Mouse (Mus musculus) liver, embryonic 13.5 days (tissue): ENCODE measurements around the gene 1700086D15Rik. TPM values are rescaled to one million over a fixed set of nuclear protein-coding genes. Genes with fewer than 3 reads are reported as not detected.

Source experiments
- ATAC-seq: fragments of 200-750 bp; cut with Nextera tagmentation; 2 replicates; pipeline ENCODE4 v1.8.0; 2017; ENCODE audit warnings: low read depth, mild to moderate bottlenecking, moderate number of reproducible peaks, moderate library complexity
- DNase-seq: peaks from one replicate; pipeline ENCODE4 v3.0.0; 2022
- H3K27ac ChIP-seq: fragments of 300-500 bp; sonication (generic); 2 replicates; pipeline ENCODE4 v1.5.1; 2015; ENCODE audit warnings: moderate library complexity, mild to moderate bottlenecking, inconsistent platforms
- H3K27me3 ChIP-seq: fragments of 300-500 bp; sonication (generic); 2 replicates; pipeline ENCODE4 v1.6.1; 2015; ENCODE audit warnings: mild to moderate bottlenecking, inconsistent platforms
- H3K36me3 ChIP-seq: fragments of 300-500 bp; sonication (generic); 2 replicates; pipeline ENCODE4 v1.6.1; 2015; ENCODE audit warnings: mild to moderate bottlenecking, inconsistent platforms
- H3K4me1 ChIP-seq: fragments of 300-500 bp; sonication (generic); replicated peaks from 2 replicates; pipeline ENCODE4 v1.6.1; 2015; ENCODE audit warnings: inconsistent platforms
- H3K4me2 ChIP-seq: fragments of 300-500 bp; sonication (generic); 2 replicates; pipeline ENCODE4 v1.6.1; 2015; ENCODE audit warnings: inconsistent platforms, mild to moderate bottlenecking, moderate library complexity
- H3K4me3 ChIP-seq: fragments of 300-500 bp; sonication (generic); replicated peaks from 2 replicates; pipeline ENCODE4 v1.5.1; 2015; ENCODE audit warnings: mild to moderate bottlenecking, inconsistent platforms
- H3K9ac ChIP-seq: fragments of 300-500 bp; sonication (generic); 2 replicates; pipeline ENCODE4 v1.6.1; 2015; ENCODE audit warnings: mild to moderate bottlenecking, inconsistent platforms
- H3K9me3 ChIP-seq: fragments of 300-500 bp; sonication (generic); replicated peaks from 2 replicates; pipeline ENCODE4 v1.6.1; 2016; ENCODE audit warnings: inconsistent platforms
- WGBS: fragments of 180-500 bp; shearing (Covaris S2); methylation state at CpG from one replicate; pipeline ENCODE4 v1.1.7; 2015; ENCODE audit not compliant: insufficient replicate concordance; 5-methylcytosine and 5-hydroxymethylcytosine counted together
- polyA plus RNA-seq: library from polyadenylated mRNA; unstranded; fragments of >200 nt; fragmentation: Nextera tagmentation; extraction: Ambion mirVana; gene quantifications from 2 replicates; pipeline ENCODE4 v1.2.1, GENCODE M21; 2015

The 1700086D15Rik gene
- polyA plus RNA-seq, 1 experiment from 2014 or later = not detected

- DNase-seq = no peak
- Histone ChIP-seq H3K4me2 (peak overlapping the region; percentile 67), H3K4me3 (peak overlapping the region; percentile 62), H3K9ac (peak overlapping the region; percentile 53), H3K27me3 (peaks cover 27% of the 10 kb centered on the region), H3K4me1 (no peaks in the 10 kb centered on the region; the same call in 1 of the 2 replicates), H3K9me3 (no peaks in the 10 kb centered on the region), H3K27ac (no peak overlapping the region), H3K36me3 (no peaks in the 10 kb centered on the region)
- 2% methylated on average over 45 of the region's 49 CpGs for WGBS
- ATAC-seq = no peak
These were observed 2.4 kb upstream of the 1700086D15Rik start for GRCm38 (mm10) chr11:65161881-65162766.

GRCm38 (mm10) chr11:65160991-65161880 lies 1.5 kb upstream of the 1700086D15Rik start:
- no peak for ATAC-seq

DNA sequence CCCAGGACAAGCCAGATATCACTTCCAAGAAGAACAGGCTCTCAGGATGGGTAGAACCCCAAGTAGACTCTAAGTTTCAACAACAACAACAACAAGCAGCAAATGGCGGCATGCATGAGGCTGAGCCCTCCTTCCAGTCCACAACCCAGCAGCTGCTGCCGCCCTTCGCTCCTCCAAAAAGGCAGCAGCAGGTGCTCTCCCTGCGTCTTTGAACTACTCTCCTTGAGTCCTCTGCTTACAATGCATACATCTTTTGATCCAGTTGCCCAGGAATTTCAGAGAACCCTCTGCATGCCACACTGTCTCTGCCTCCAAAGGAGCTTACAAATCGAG lies 1.1 kb downstream of the 1700086D15Rik start:
- H3K4me1 ChIP-seq = no peaks in the 10 kb centered on the region; the same call in 1 of the 2 replicates
- no peaks in the 10 kb centered on the region for H3K36me3 ChIP-seq
- no peak overlapping the region for H3K9ac ChIP-seq
- WGBS = 75% methylated on average over 5 of the region's 5 CpGs
- H3K27ac ChIP-seq = no peak overlapping the region
- DNase-seq (no peak), ATAC-seq (no peak)
- no peak overlapping the region for H3K4me2 ChIP-seq
- peaks cover 27% of the 10 kb centered on the region for H3K27me3 ChIP-seq
- H3K9me3 ChIP-seq = no peaks in the 10 kb centered on the region
- H3K4me3 ChIP-seq = no peak overlapping the region

More at GRCm38 (mm10) chr11:65160991-65161880, 1.5 kb upstream of the 1700086D15Rik start:
- DNase-seq = no peak
- H3K27ac ChIP-seq = no peak overlapping the region
- H3K4me1 ChIP-seq = no peaks in the 10 kb centered on the region; the same call in 1 of the 2 replicates
- no peak overlapping the region for H3K9ac ChIP-seq
- H3K4me3 ChIP-seq = no peak overlapping the region
- H3K36me3 ChIP-seq = no peaks in the 10 kb centered on the region
- 45% methylated on average over 7 of the region's 7 CpGs for WGBS
- H3K9me3 ChIP-seq = no peaks in the 10 kb centered on the region
- H3K4me2 ChIP-seq = no peak overlapping the region
- H3K27me3 ChIP-seq = peaks cover 27% of the 10 kb centered on the region

DNA sequence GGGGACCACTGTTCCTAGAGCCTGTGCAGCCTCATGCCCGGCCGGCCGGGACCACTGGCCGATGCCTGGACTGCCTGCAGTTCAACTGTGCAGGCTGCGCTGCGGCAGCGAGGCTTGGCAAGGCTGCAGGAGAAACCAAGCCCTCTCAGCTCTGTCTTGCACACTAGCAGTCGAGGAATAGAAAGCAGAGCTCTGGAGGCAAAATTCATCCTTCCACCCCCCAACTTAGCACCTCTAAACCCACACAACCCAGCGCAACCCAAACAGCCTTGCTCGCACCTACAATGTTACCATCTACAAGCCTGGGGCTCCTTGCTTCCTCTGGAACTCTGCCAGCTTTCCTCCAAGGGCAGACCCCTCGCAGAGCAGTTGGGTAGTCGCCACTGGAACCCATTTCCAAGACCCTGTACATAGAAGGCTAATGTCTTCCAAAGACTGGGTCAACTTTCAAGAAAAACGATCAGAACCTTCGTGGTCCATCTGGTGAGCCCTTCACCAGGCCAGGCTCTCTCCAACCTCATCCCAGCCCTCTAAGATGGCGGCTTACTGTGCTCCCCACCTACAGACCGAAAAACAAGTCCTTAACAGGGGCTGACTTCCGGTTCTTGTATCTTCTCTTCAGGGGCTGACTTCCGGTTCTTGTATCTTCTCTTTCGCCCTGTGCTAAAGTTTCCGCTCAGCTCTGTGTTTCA lies 1.6 kb downstream of the 1700086D15Rik start:
- H3K27ac ChIP-seq = no peak overlapping the region
- no peaks in the 10 kb centered on the region for H3K36me3 ChIP-seq
- H3K4me3 ChIP-seq = no peak overlapping the region
- peaks cover 24% of the 10 kb centered on the region for H3K27me3 ChIP-seq
- ATAC-seq (no peak), DNase-seq (no peak)
- no peak overlapping the region for H3K9ac ChIP-seq
- WGBS = 73% methylated on average over 20 of the region's 20 CpGs
- no peaks in the 10 kb centered on the region for H3K9me3 ChIP-seq
- H3K4me1 ChIP-seq = no peaks in the 10 kb centered on the region; the same call in 1 of the 2 replicates
- no peak overlapping the region for H3K4me2 ChIP-seq

DNA sequence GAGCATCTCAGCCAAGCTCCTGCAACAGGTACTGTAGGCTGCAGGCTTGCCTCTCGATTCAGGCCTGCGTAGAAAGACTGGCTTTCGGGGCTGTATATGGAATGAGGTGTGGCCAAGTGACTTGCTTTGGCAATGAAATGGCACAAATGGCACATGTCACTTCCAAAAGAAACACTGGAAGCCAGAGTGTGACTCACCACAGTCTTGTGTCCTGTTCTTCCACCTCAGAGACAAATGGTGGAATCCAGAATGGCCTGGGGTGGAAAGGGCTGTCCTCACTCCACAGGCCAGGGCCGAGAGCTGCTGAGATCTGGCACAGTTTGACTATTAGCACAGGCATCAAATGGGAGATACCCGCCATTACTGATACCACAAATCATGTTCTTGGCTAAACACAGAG lies 6.7 kb downstream of the 1700086D15Rik start:
- WGBS = 61% methylated on average over 5 of the region's 5 CpGs

DNA sequence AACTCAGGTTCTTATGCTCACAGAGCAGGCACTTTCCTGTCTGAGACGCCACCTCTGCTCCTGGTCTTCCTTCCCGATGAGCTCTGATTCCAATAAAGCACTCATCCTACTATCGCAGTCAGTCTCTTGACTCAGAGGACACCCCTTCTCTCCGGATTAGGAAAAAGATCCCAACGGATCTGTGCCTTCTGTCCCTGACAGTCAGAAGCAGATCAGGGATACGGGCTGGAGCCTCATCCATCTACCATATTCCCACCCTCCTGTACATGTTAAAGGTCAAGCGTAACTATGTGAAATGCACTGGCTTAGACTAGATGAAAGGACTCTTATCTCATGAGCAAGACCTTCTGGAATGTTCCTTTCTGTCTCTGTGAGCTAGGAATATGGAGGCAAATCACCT lies 11.2 kb downstream of the 1700086D15Rik start:
- 60% methylated on average over 7 of the region's 7 CpGs for WGBS
- no peaks in the 10 kb centered on the region for H3K36me3 ChIP-seq
- no peak for ATAC-seq

More for the DNA sequence above, 6.7 kb downstream of the 1700086D15Rik start:
- Histone ChIP-seq H3K4me2 (no peak overlapping the region), H3K9ac (no peak overlapping the region), H3K36me3 (no peaks in the 10 kb centered on the region), H3K27me3 (no peaks in the 10 kb centered on the region), H3K4me1 (no peaks in the 10 kb centered on the region), H3K27ac (no peak overlapping the region), H3K9me3 (no peaks in the 10 kb centered on the region), H3K4me3 (no peak overlapping the region)
- ATAC-seq (no peak), DNase-seq (no peak)

GRCm38 (mm10) chr11:65142838-65143417 lies 16.8 kb downstream of the 1700086D15Rik start:
- H3K9me3 ChIP-seq = no peaks in the 10 kb centered on the region
- H3K4me2 ChIP-seq = no peak overlapping the region
- H3K27ac ChIP-seq = no peak overlapping the region
- H3K4me3 ChIP-seq = no peak overlapping the region
- no peaks in the 10 kb centered on the region for H3K36me3 ChIP-seq
- 65% methylated on average over 4 of the region's 4 CpGs for WGBS
- H3K4me1 ChIP-seq = no peaks in the 10 kb centered on the region
- no peak overlapping the region for H3K9ac ChIP-seq
- no peaks in the 10 kb centered on the region for H3K27me3 ChIP-seq
- DNase-seq (no peak), ATAC-seq (no peak)

More for the DNA sequence above, 11.2 kb downstream of the 1700086D15Rik start:
- H3K4me1 ChIP-seq = no peaks in the 10 kb centered on the region
- DNase-seq = no peak
- H3K4me3 ChIP-seq = no peak overlapping the region
- no peak overlapping the region for H3K4me2 ChIP-seq
- H3K9me3 ChIP-seq = no peaks in the 10 kb centered on the region
- no peak overlapping the region for H3K9ac ChIP-seq
- H3K27ac ChIP-seq = no peak overlapping the region
- H3K27me3 ChIP-seq = no peaks in the 10 kb centered on the region

GRCm38 (mm10) chr11:65139030-65139429 lies 20.7 kb downstream of the 1700086D15Rik start:
- WGBS = 55% methylated on average over 3 of the region's 3 CpGs
- no peaks in the 10 kb centered on the region for H3K4me1 ChIP-seq
- H3K27ac ChIP-seq = no peak overlapping the region
- H3K9me3 ChIP-seq = no peaks in the 10 kb centered on the region
- no peak for DNase-seq
- no peak overlapping the region for H3K9ac ChIP-seq
- H3K36me3 ChIP-seq = no peaks in the 10 kb centered on the region
- no peak for ATAC-seq
- no peak overlapping the region for H3K4me3 ChIP-seq
- H3K4me2 ChIP-seq = no peak overlapping the region
- H3K27me3 ChIP-seq = no peaks in the 10 kb centered on the region

- Histone ChIP-seq H3K4me2 (no peak overlapping the region), H3K9ac (no peak overlapping the region), H3K27ac (no peak overlapping the region), H3K27me3 (no peaks in the 10 kb centered on the region), H3K4me3 (no peak overlapping the region), H3K36me3 (no peaks in the 10 kb centered on the region), H3K4me1 (no peaks in the 10 kb centered on the region), H3K9me3 (no peaks in the 10 kb centered on the region)
- DNase-seq (no peak), ATAC-seq (peak; percentile 65)
- 59% methylated on average over 2 of the region's 2 CpGs for WGBS
These were observed 22.5 kb downstream of the 1700086D15Rik start for GRCm38 (mm10) chr11:65137145-65137652.

DNA sequence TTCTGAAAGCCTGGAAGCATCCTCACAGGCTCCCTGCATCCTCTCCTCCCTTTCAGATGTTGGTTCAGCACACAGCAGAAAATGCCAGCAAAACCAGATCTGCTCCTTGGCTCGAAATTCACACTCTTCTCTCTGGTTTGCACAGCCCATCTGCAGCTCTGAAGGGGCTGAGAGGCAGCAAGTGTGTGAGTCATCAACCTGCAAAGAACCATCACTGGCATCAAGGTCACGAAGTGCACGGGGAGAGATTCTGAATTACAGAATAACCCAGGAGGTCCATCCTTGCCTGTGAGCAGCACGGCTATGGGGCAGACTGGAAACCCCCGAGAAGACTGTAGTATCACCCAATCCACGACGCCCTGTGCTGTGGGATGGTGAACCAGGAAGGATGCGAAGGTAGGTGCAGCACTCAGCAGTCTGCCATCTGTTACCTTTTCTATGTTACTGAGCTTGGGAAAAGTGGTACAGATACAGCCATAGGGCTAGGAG lies 24.4 kb downstream of the 1700086D15Rik start:
- 58% methylated on average over 8 of the region's 8 CpGs for WGBS
- no peaks in the 10 kb centered on the region for H3K4me1 ChIP-seq
- no peaks in the 10 kb centered on the region for H3K9me3 ChIP-seq
- H3K36me3 ChIP-seq = no peaks in the 10 kb centered on the region
- H3K4me3 ChIP-seq = no peak overlapping the region
- H3K4me2 ChIP-seq = no peak overlapping the region
- H3K9ac ChIP-seq = no peak overlapping the region
- DNase-seq = no peak
- no peak overlapping the region for H3K27ac ChIP-seq
- H3K27me3 ChIP-seq = no peaks in the 10 kb centered on the region
- ATAC-seq = no peak
